Mouse (Mus musculus): ENCODE data around the gene 4921509C19Rik. TPM values are rescaled to one million over a fixed set of nuclear protein-coding genes. Genes with fewer than 3 reads are reported as not detected.
"Not testable (repeated sequence)": the region's sequence is repeated elsewhere in the genome, so short reads cannot be mapped to it uniquely, and the experiment has no call there.

The 4921509C19Rik gene
- polyA plus RNA-seq (2015; fragmentation: Nextera tagmentation; extraction: Ambion mirVana), result not detected in 2 replicates

GRCm38 (mm10) chr2:151476053-151476452 is at the start of gene 4921509C19Rik:
4921509C19Rik (minus strand) TSS chr2:151476153.
- not testable (repeated sequence) for H3K4me3 ChIP-seq; ATAC-seq (ENCODE audit: extremely low read depth, insufficient number of reproducible peaks, low FRiP score, low TSS enrichment); H3K36me3 ChIP-seq; H3K9me3 ChIP-seq; H3K4me1 ChIP-seq; H3K4me2 ChIP-seq; H3K9ac ChIP-seq; H3K27ac ChIP-seq (replicated peaks); H3K27me3 ChIP-seq (replicated peaks)
- 70% methylated on average over 5 of the region's 5 CpGs for WGBS

GRCm38 (mm10) chr2:151525520-151525919 is 49.6 kb upstream of the 4921509C19Rik start:
- H3K27me3 ChIP-seq (replicated peaks), result no peaks in the 10 kb centered on the region
- H3K27ac ChIP-seq (replicated peaks), result no peak overlapping the region
- H3K9me3 ChIP-seq, result no peaks in the 10 kb centered on the region
- peaks cover 12% of the 10 kb centered on the region for H3K36me3 ChIP-seq
- no peak overlapping the region for H3K9ac ChIP-seq
- H3K4me1 ChIP-seq, result peaks cover 38% of the 10 kb centered on the region
- WGBS, result 58% methylated on average over 2 of the region's 2 CpGs
- no peak for ATAC-seq (ENCODE audit: extremely low read depth, insufficient number of reproducible peaks, low FRiP score, low TSS enrichment)
- H3K4me2 ChIP-seq, result no peak overlapping the region
- no peak overlapping the region for H3K4me3 ChIP-seq

GRCm38 (mm10) chr2:151524324-151525041 is 48.5 kb upstream of the 4921509C19Rik start:
- WGBS, result 14% methylated on average over 4 of the region's 4 CpGs
- Histone ChIP-seq H3K4me2 (no peak overlapping the region), H3K27ac (replicated peaks) (peak overlapping the region; percentile 32; the same call in 1 of the 2 replicates), H3K9me3 (no peaks in the 10 kb centered on the region), H3K4me1 (peaks cover 29% of the 10 kb centered on the region), H3K36me3 (peaks cover 21% of the 10 kb centered on the region), H3K9ac (no peak overlapping the region), H3K4me3 (no peak overlapping the region), H3K27me3 (replicated peaks) (no peaks in the 10 kb centered on the region)
- ATAC-seq (ENCODE audit: extremely low read depth, insufficient number of reproducible peaks, low FRiP score, low TSS enrichment), result no peak

GRCm38 (mm10) chr2:151519000-151519399 is 43.0 kb upstream of the 4921509C19Rik start:
- ATAC-seq (ENCODE audit: extremely low read depth, insufficient number of reproducible peaks, low FRiP score, low TSS enrichment), result no peak
- WGBS, result 81% methylated on average over 2 of the region's 2 CpGs
- H3K27ac ChIP-seq (replicated peaks), result no peak overlapping the region

GRCm38 (mm10) chr2:151513525-151514285 is 37.8 kb upstream of the 4921509C19Rik start:
- ATAC-seq (ENCODE audit: extremely low read depth, insufficient number of reproducible peaks, low FRiP score, low TSS enrichment), result no peak
- peaks cover 9% of the 10 kb centered on the region for H3K4me1 ChIP-seq
- no peak overlapping the region for H3K9ac ChIP-seq
- H3K27ac ChIP-seq (replicated peaks), result no peak overlapping the region
- H3K36me3 ChIP-seq, result peaks cover 89% of the 10 kb centered on the region
- no peak overlapping the region for H3K4me2 ChIP-seq
- 76% methylated on average over 3 of the region's 3 CpGs for WGBS
- H3K9me3 ChIP-seq, result no peaks in the 10 kb centered on the region
- no peak overlapping the region for H3K4me3 ChIP-seq
- H3K27me3 ChIP-seq (replicated peaks), result no peaks in the 10 kb centered on the region

More at GRCm38 (mm10) chr2:151519000-151519399, 43.0 kb upstream of the 4921509C19Rik start:
- H3K9ac ChIP-seq, result no peak overlapping the region
- H3K4me3 ChIP-seq, result no peak overlapping the region
- H3K36me3 ChIP-seq, result peaks cover 61% of the 10 kb centered on the region
- peaks cover under 1% of the 10 kb centered on the region for H3K4me1 ChIP-seq
- H3K9me3 ChIP-seq, result no peaks in the 10 kb centered on the region
- H3K4me2 ChIP-seq, result no peak overlapping the region
- no peaks in the 10 kb centered on the region for H3K27me3 ChIP-seq (replicated peaks)

- Histone ChIP-seq H3K36me3 (peaks cover 96% of the 10 kb centered on the region), H3K9ac (no peak overlapping the region), H3K4me1 (peaks cover 9% of the 10 kb centered on the region), H3K27me3 (replicated peaks) (no peaks in the 10 kb centered on the region), H3K4me2 (no peak overlapping the region), H3K27ac (replicated peaks) (no peak overlapping the region), H3K9me3 (no peaks in the 10 kb centered on the region), H3K4me3 (no peak overlapping the region)
- no peak for ATAC-seq (ENCODE audit: extremely low read depth, insufficient number of reproducible peaks, low FRiP score, low TSS enrichment)
These were observed 36.2 kb upstream of the 4921509C19Rik start for GRCm38 (mm10) chr2:151512199-151512598.

- H3K4me2 ChIP-seq, result no peak overlapping the region
- H3K4me3 ChIP-seq, result no peak overlapping the region
- no peak for ATAC-seq (ENCODE audit: extremely low read depth, insufficient number of reproducible peaks, low FRiP score, low TSS enrichment)
- H3K9ac ChIP-seq, result no peak overlapping the region
- H3K27ac ChIP-seq (replicated peaks), result no peak overlapping the region
- H3K9me3 ChIP-seq, result no peaks in the 10 kb centered on the region
- H3K4me1 ChIP-seq, result no peaks in the 10 kb centered on the region
- H3K36me3 ChIP-seq, result peaks cover 95% of the 10 kb centered on the region
- H3K27me3 ChIP-seq (replicated peaks), result no peaks in the 10 kb centered on the region
- 92% methylated on average over 4 of the region's 4 CpGs for WGBS
These were observed 28.3 kb upstream of the 4921509C19Rik start for GRCm38 (mm10) chr2:151504226-151504625.

- Histone ChIP-seq H3K9ac (no peak overlapping the region), H3K27me3 (replicated peaks) (no peaks in the 10 kb centered on the region), H3K36me3 (peaks cover 89% of the 10 kb centered on the region), H3K27ac (replicated peaks) (no peak overlapping the region), H3K4me1 (peaks cover 3% of the 10 kb centered on the region), H3K9me3 (no peaks in the 10 kb centered on the region), H3K4me2 (no peak overlapping the region), H3K4me3 (no peak overlapping the region)
- ATAC-seq (ENCODE audit: extremely low read depth, insufficient number of reproducible peaks, low FRiP score, low TSS enrichment), result no peak
- WGBS, result 77% methylated on average over 6 of the region's 6 CpGs
These were observed 24.6 kb upstream of the 4921509C19Rik start for GRCm38 (mm10) chr2:151500442-151501007.

- no peak for ATAC-seq (ENCODE audit: extremely low read depth, insufficient number of reproducible peaks, low FRiP score, low TSS enrichment)
These were observed 22.4 kb upstream of the 4921509C19Rik start for GRCm38 (mm10) chr2:151498358-151498757.

GRCm38 (mm10) chr2:151494035-151494803 is 18.3 kb upstream of the 4921509C19Rik start, which contains the start of gene Nsfl1c:
Nsfl1c (plus strand) TSS chr2:151494182.
- peak; percentile 91 for ATAC-seq (ENCODE audit: extremely low read depth, insufficient number of reproducible peaks, low FRiP score, low TSS enrichment)
- peaks cover 11% of the 10 kb centered on the region for H3K4me1 ChIP-seq
- peak within 1 kb of the TSS; percentile 92 for H3K4me2 ChIP-seq
- H3K9ac ChIP-seq, result peak within 1 kb of the TSS; percentile 98
- 0 out of 2 replicates have a peak, but pooled peaks cover 10% of the 10 kb centered on the region for H3K27me3 ChIP-seq (replicated peaks)
- peak within 1 kb of the TSS; percentile 98 for H3K4me3 ChIP-seq
- H3K27ac ChIP-seq (replicated peaks), result peak within 1 kb of the TSS; percentile 68
- no peaks in the 10 kb centered on the region for H3K9me3 ChIP-seq
- WGBS, result under 1% methylated on average over 70 of the region's 73 CpGs
- peaks cover 30% of the 10 kb centered on the region for H3K36me3 ChIP-seq

More at GRCm38 (mm10) chr2:151498358-151498757, 22.4 kb upstream of the 4921509C19Rik start:
- Histone ChIP-seq H3K4me2 (no peak overlapping the region), H3K27me3 (replicated peaks) (no peaks in the 10 kb centered on the region), H3K27ac (replicated peaks) (no peak overlapping the region), H3K36me3 (peaks cover 69% of the 10 kb centered on the region), H3K9me3 (no peaks in the 10 kb centered on the region), H3K4me1 (peaks cover 11% of the 10 kb centered on the region), H3K9ac (no peak overlapping the region; the same call in 1 of the 2 replicates), H3K4me3 (no peak overlapping the region)
- WGBS, result 55% methylated on average over 3 of the region's 3 CpGs

- Histone ChIP-seq H3K4me3 (no peak overlapping the region), H3K27ac (replicated peaks) (no peak overlapping the region), H3K4me1 (no peaks in the 10 kb centered on the region), H3K27me3 (replicated peaks) (peaks cover 16% of the 10 kb centered on the region; the same call in 1 of the 2 replicates), H3K9me3 (no peaks in the 10 kb centered on the region), H3K36me3 (no peaks in the 10 kb centered on the region), H3K4me2 (no peak overlapping the region), H3K9ac (no peak overlapping the region)
- ATAC-seq (ENCODE audit: extremely low read depth, insufficient number of reproducible peaks, low FRiP score, low TSS enrichment), result no peak
These were observed 10.5 kb upstream of the 4921509C19Rik start for GRCm38 (mm10) chr2:151486496-151486895.
